Mouse (Mus musculus) heart, embryonic 12.5 days (tissue): Measurements from ENCODE around the gene Htr3a. TPM values are rescaled to one million over a fixed set of nuclear protein-coding genes. Genes with fewer than 3 reads are reported as not detected.

Experiments used
- ATAC-seq: fragments of 200-750 bp; cut with Nextera tagmentation; 2 replicates; pipeline ENCODE4 v1.8.0; 2017; ENCODE audit warnings: moderate TSS enrichment, moderate library complexity; ENCODE audit not compliant: insufficient number of reproducible peaks, low FRiP score
- H3K27ac ChIP-seq: fragments of 300-500 bp; sonication (generic); 2 replicates; pipeline ENCODE4 v1.5.1; 2016; ENCODE audit warnings: mild to moderate bottlenecking, moderate library complexity; ENCODE audit not compliant: poor library complexity, severe bottlenecking
- H3K27me3 ChIP-seq: fragments of 300-500 bp; sonication (generic); replicated peaks from 2 replicates; pipeline ENCODE4 v1.6.1; 2016; ENCODE audit warnings: mild to moderate bottlenecking, moderate library complexity
- H3K36me3 ChIP-seq: fragments of 300-500 bp; sonication (generic); 2 replicates; pipeline ENCODE4 v1.6.1; 2016; ENCODE audit warnings: mild to moderate bottlenecking, moderate library complexity
- H3K4me1 ChIP-seq: fragments of 300-500 bp; sonication (generic); replicated peaks from 2 replicates; pipeline ENCODE4 v1.6.1; 2016; ENCODE audit warnings: mild to moderate bottlenecking
- H3K4me2 ChIP-seq: fragments of 300-500 bp; sonication (generic); 2 replicates; pipeline ENCODE4 v1.6.1; 2016; ENCODE audit warnings: mild to moderate bottlenecking, moderate library complexity
- H3K4me3 ChIP-seq: fragments of 300-500 bp; sonication (generic); 2 replicates; pipeline ENCODE4 v1.5.1; 2016; ENCODE audit warnings: mild to moderate bottlenecking
- H3K9ac ChIP-seq: fragments of 300-500 bp; sonication (generic); 2 replicates; pipeline ENCODE4 v1.6.1; 2016; ENCODE audit warnings: mild to moderate bottlenecking, moderate library complexity
- H3K9me3 ChIP-seq: fragments of 300-500 bp; sonication (generic); replicated peaks from 2 replicates; pipeline ENCODE4 v1.6.1; 2016; ENCODE audit warnings: mild to moderate bottlenecking, moderate library complexity
- WGBS: fragments of 180-500 bp; shearing (Covaris S2); methylation state at CpG from one replicate; pipeline ENCODE4 v1.1.7; 2016; 5-methylcytosine and 5-hydroxymethylcytosine counted together
- polyA plus RNA-seq: library from polyadenylated mRNA; unstranded; fragments of >200 nt; fragmentation: Nextera tagmentation; extraction: Ambion mirVana; gene quantifications from 2 replicates; pipeline ENCODE4 v1.2.1, GENCODE M21; 2016

Htr3a gene
- polyA plus RNA-seq, 1 experiment from 2014 or later, result 0.24 TPM

GRCm38 (mm10) chr9:48893986-48894385, 16.9 kb downstream of the Htr3a start:
- WGBS, result 24% methylated on average over 3 of the region's 3 CpGs
- Histone ChIP-seq H3K27me3 (peaks cover 22% of the 10 kb centered on the region), H3K9ac (no peak overlapping the region), H3K4me2 (no peak overlapping the region), H3K27ac (no peak overlapping the region), H3K4me1 (no peaks in the 10 kb centered on the region), H3K36me3 (no peaks in the 10 kb centered on the region), H3K4me3 (no peak overlapping the region), H3K9me3 (no peaks in the 10 kb centered on the region)
- no peak for ATAC-seq

- H3K4me1 ChIP-seq, result no peaks in the 10 kb centered on the region
- no peaks in the 10 kb centered on the region for H3K9me3 ChIP-seq
- H3K36me3 ChIP-seq, result no peaks in the 10 kb centered on the region
- no peak overlapping the region for H3K9ac ChIP-seq
- no peaks in the 10 kb centered on the region; the same call in none of the 2 replicates for H3K27me3 ChIP-seq
- no peak overlapping the region for H3K4me3 ChIP-seq
- ATAC-seq, result no peak
- no peak overlapping the region for H3K4me2 ChIP-seq
- H3K27ac ChIP-seq, result no peak overlapping the region
- 72% methylated on average over 7 of the region's 7 CpGs for WGBS
Measured at GRCm38 (mm10) chr9:48889093-48889492, 21.8 kb downstream of the Htr3a start.

GRCm38 (mm10) chr9:48872896-48873295, 38.0 kb downstream of the Htr3a start:
- Histone ChIP-seq H3K4me1 (no peaks in the 10 kb centered on the region), H3K36me3 (no peaks in the 10 kb centered on the region), H3K27me3 (peaks cover 14% of the 10 kb centered on the region), H3K27ac (no peak overlapping the region), H3K4me3 (no peak overlapping the region), H3K4me2 (no peak overlapping the region), H3K9ac (no peak overlapping the region), H3K9me3 (no peaks in the 10 kb centered on the region)
- 83% methylated on average over 8 of the region's 8 CpGs for WGBS
- ATAC-seq, result no peak

- no peak for ATAC-seq
- Histone ChIP-seq H3K9me3 (no peaks in the 10 kb centered on the region), H3K36me3 (no peaks in the 10 kb centered on the region), H3K9ac (no peak overlapping the region), H3K4me3 (no peak overlapping the region), H3K4me1 (no peaks in the 10 kb centered on the region), H3K4me2 (no peak overlapping the region), H3K27ac (no peak overlapping the region), H3K27me3 (peaks cover 40% of the 10 kb centered on the region)
- 75% methylated on average over 12 of the region's 12 CpGs for WGBS
Measured at GRCm38 (mm10) chr9:48866523-48867121, 44.3 kb downstream of the Htr3a start.

GRCm38 (mm10) chr9:48865235-48865634, 45.7 kb downstream of the Htr3a start:
- ATAC-seq, result no peak
- Histone ChIP-seq H3K4me2 (no peak overlapping the region), H3K4me1 (no peaks in the 10 kb centered on the region), H3K27me3 (peaks cover 42% of the 10 kb centered on the region), H3K27ac (no peak overlapping the region), H3K9ac (no peak overlapping the region), H3K36me3 (no peaks in the 10 kb centered on the region), H3K4me3 (no peak overlapping the region), H3K9me3 (no peaks in the 10 kb centered on the region)
- 56% methylated on average over 9 of the region's 9 CpGs for WGBS

- Histone ChIP-seq H3K4me1 (no peaks in the 10 kb centered on the region), H3K36me3 (no peaks in the 10 kb centered on the region), H3K9me3 (no peaks in the 10 kb centered on the region), H3K4me2 (no peak overlapping the region), H3K4me3 (no peak overlapping the region), H3K27ac (no peak overlapping the region), H3K27me3 (peaks cover 45% of the 10 kb centered on the region), H3K9ac (no peak overlapping the region)
- ATAC-seq, result no peak
- 77% methylated on average over 10 of the region's 10 CpGs for WGBS
Measured at GRCm38 (mm10) chr9:48861481-48861880, 49.4 kb downstream of the Htr3a start.

- H3K27me3 ChIP-seq, result peaks cover 38% of the 10 kb centered on the region
- no peaks in the 10 kb centered on the region for H3K36me3 ChIP-seq
- no peaks in the 10 kb centered on the region for H3K4me1 ChIP-seq
- H3K27ac ChIP-seq, result no peak overlapping the region
- no peak overlapping the region for H3K4me3 ChIP-seq
- H3K4me2 ChIP-seq, result no peak overlapping the region
- H3K9me3 ChIP-seq, result no peaks in the 10 kb centered on the region; the same call in 1 of the 2 replicates
- ATAC-seq, result no peak
- 1% methylated on average over 6 of the region's 6 CpGs for WGBS
- H3K9ac ChIP-seq, result no peak overlapping the region
Measured at GRCm38 (mm10) chr9:48860526-48860845, 50.4 kb downstream of the Htr3a start.

- Histone ChIP-seq H3K9ac (no peak overlapping the region), H3K4me2 (no peak overlapping the region), H3K27me3 (peaks cover 38% of the 10 kb centered on the region), H3K27ac (no peak overlapping the region), H3K9me3 (no peaks in the 10 kb centered on the region; the same call in 1 of the 2 replicates), H3K36me3 (no peaks in the 10 kb centered on the region), H3K4me1 (no peaks in the 10 kb centered on the region), H3K4me3 (no peak overlapping the region)
- WGBS, result 31% methylated on average over 10 of the region's 10 CpGs
- ATAC-seq, result no peak
Measured at GRCm38 (mm10) chr9:48859828-48860525, 50.9 kb downstream of the Htr3a start.

- Histone ChIP-seq H3K27me3 (peaks cover 26% of the 10 kb centered on the region), H3K36me3 (no peaks in the 10 kb centered on the region), H3K4me2 (no peak overlapping the region), H3K9ac (no peak overlapping the region), H3K9me3 (no peaks in the 10 kb centered on the region; the same call in 1 of the 2 replicates), H3K4me3 (no peak overlapping the region), H3K27ac (no peak overlapping the region), H3K4me1 (no peaks in the 10 kb centered on the region)
- 66% methylated on average over 7 of the region's 7 CpGs for WGBS
- ATAC-seq, result no peak
Measured at GRCm38 (mm10) chr9:48857944-48858343, 53.0 kb downstream of the Htr3a start.

GRCm38 (mm10) chr9:48856240-48856639, 54.7 kb downstream of the Htr3a start:
- Histone ChIP-seq H3K4me3 (no peak overlapping the region), H3K4me1 (no peaks in the 10 kb centered on the region), H3K36me3 (no peaks in the 10 kb centered on the region), H3K27me3 (peaks cover 10% of the 10 kb centered on the region), H3K27ac (no peak overlapping the region), H3K9me3 (no peaks in the 10 kb centered on the region; the same call in 1 of the 2 replicates), H3K9ac (no peak overlapping the region), H3K4me2 (no peak overlapping the region)
- no peak for ATAC-seq
- WGBS, result 74% methylated on average over 4 of the region's 4 CpGs

GRCm38 (mm10) chr9:48849531-48849930, 61.4 kb downstream of the Htr3a start:
- WGBS, result 62% methylated on average over 5 of the region's 5 CpGs
- no peak overlapping the region for H3K27ac ChIP-seq
- no peaks in the 10 kb centered on the region for H3K9me3 ChIP-seq
- H3K9ac ChIP-seq, result no peak overlapping the region
- no peaks in the 10 kb centered on the region for H3K36me3 ChIP-seq
- no peaks in the 10 kb centered on the region for H3K4me1 ChIP-seq
- H3K4me3 ChIP-seq, result no peak overlapping the region
- H3K4me2 ChIP-seq, result no peak overlapping the region
- no peak for ATAC-seq
- no peaks in the 10 kb centered on the region; the same call in 1 of the 2 replicates for H3K27me3 ChIP-seq
